Mouse (Mus musculus) kidney, embryonic 14.5 days (tissue): ENCODE measurements at regions not wholly inside any gene's neighbourhood (a gene's known extent, or its start where the extent isn't known, plus 50 kb on each side); places are given as distances from the start of the nearest gene placed in this dataset.

ENCODE experiments used
- ATAC-seq: fragments of 200-750 bp; cut with Nextera tagmentation; 2 replicates; pipeline ENCODE4 v1.8.0; 2017; ENCODE audit warnings: moderate number of reproducible peaks, mild to moderate bottlenecking, moderate TSS enrichment, moderate library complexity; ENCODE audit not compliant: low FRiP score, low TSS enrichment
- H3K27ac ChIP-seq: fragments of 300-500 bp; sonication (generic); 2 replicates; pipeline ENCODE4 v1.5.1; 2014; ENCODE audit warnings: low read depth, mild to moderate bottlenecking, low read length, moderate library complexity, mixed read lengths
- H3K27me3 ChIP-seq: fragments of 300-500 bp; sonication (generic); 2 replicates; pipeline ENCODE4 v1.6.1; 2014; ENCODE audit warnings: mild to moderate bottlenecking, low read length; ENCODE audit not compliant: control insufficient read depth, insufficient read depth
- H3K36me3 ChIP-seq: fragments of 300-500 bp; sonication (generic); 2 replicates; pipeline ENCODE4 v1.6.1; 2014; ENCODE audit warnings: low read length, mixed read lengths; ENCODE audit not compliant: control insufficient read depth, insufficient read depth
- H3K4me1 ChIP-seq: fragments of 300-500 bp; sonication (generic); 2 replicates; pipeline ENCODE4 v1.6.1; 2014; ENCODE audit warnings: low read length, mixed read lengths; ENCODE audit not compliant: control insufficient read depth, insufficient read depth
- H3K4me2 ChIP-seq: fragments of 300-500 bp; sonication (generic); replicated peaks from 2 replicates; pipeline ENCODE4 v1.6.1; 2014; ENCODE audit warnings: low read depth, mild to moderate bottlenecking, low read length
- H3K4me3 ChIP-seq: fragments of 300-500 bp; sonication (generic); 2 replicates; pipeline ENCODE4 v1.5.1; 2014; ENCODE audit warnings: mild to moderate bottlenecking, low read length
- H3K9ac ChIP-seq: fragments of 300-500 bp; sonication (generic); 2 replicates; pipeline ENCODE4 v1.6.1; 2014; ENCODE audit warnings: low read depth, mild to moderate bottlenecking, low read length, moderate library complexity
- H3K9me3 ChIP-seq: fragments of 300-500 bp; sonication (generic); 2 replicates; pipeline ENCODE4 v1.6.1; 2016; ENCODE audit warnings: low read length; ENCODE audit not compliant: control insufficient read depth
- WGBS: fragments of 180-500 bp; shearing (Covaris S2); extraction: QIAGEN DNeasy Blood & Tissue Kit; methylation state at CpG from one replicate; pipeline ENCODE4 v1.1.7; 2014; 5-methylcytosine and 5-hydroxymethylcytosine counted together

DNA sequence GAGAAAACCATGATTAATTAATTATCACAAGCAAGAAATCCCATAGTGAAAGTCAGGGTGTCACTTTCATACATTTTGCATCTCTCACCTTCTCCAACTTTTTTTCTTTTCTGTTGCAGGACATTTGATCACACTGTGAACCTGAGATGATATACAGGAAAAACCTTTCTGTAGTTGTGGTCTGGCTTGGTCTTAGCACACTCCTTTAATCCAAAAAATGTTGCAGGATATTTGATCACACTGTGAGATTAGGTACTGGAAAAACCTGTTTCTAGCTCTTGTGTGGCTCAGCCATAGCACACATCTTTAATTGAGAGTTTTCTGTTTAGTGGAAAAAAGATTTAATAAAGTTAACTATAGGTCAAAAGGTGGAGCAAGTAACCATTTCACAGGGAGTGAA is 645.6 kb upstream of the Zfp804a start:
- Histone ChIP-seq H3K9me3 (no peaks in the 10 kb centered on the region), H3K4me1 (no peaks in the 10 kb centered on the region), H3K27me3 (no peaks in the 10 kb centered on the region), H3K4me3 (no peak overlapping the region), H3K9ac (no peak overlapping the region), H3K27ac (no peak overlapping the region), H3K4me2 (no peak overlapping the region), H3K36me3 (no peaks in the 10 kb centered on the region)
- no peak for ATAC-seq

DNA sequence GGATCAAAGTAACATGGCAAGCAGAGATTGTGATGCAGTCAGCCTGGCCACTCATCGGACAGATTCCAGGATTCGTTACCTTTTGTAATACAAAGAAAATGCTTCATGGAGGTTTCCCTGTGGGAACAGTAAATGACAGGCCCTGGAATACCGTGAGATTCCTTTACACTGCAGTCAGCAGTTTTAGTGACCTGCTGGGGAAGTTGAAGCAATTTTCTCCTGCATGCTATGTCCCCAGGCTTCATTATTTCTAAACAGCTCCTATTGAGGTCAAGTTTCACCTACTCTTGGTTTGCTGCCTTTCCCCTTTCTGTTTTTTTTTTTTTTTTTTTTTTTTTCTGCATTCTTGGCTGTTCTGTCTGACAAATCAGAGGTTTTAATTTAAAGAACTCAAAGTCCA is 641.3 kb upstream of the Zfp804a start:
- H3K4me2 ChIP-seq = no peak overlapping the region
- H3K9ac ChIP-seq = no peak overlapping the region
- 40% methylated on average over 3 of the region's 3 CpGs for WGBS
- no peaks in the 10 kb centered on the region for H3K4me1 ChIP-seq
- H3K27ac ChIP-seq = no peak overlapping the region
- no peak overlapping the region for H3K4me3 ChIP-seq
- H3K27me3 ChIP-seq = no peaks in the 10 kb centered on the region
- no peaks in the 10 kb centered on the region for H3K9me3 ChIP-seq
- peak; percentile 43; the same call in 1 of the 2 replicates for ATAC-seq
- no peaks in the 10 kb centered on the region for H3K36me3 ChIP-seq

DNA sequence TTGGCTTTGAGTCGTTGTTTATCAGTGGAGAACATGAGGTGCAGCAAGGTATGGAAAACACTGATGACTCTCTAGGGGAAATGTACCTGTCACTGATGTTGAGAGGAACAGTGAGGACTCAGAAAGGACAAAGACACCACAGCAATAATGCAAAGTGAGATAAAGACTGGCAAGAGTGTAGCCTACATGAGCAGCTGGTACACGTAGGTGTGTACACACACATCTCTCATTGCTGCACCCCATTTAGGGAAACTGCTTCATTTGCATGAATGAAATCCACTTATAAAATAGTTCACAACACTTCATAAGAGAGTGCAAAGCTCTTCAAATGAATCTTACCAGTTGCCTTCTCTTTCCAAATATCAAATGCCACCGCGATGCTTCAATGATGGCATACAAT is 621.6 kb upstream of the Zfp804a start:
- Histone ChIP-seq H3K4me3 (no peak overlapping the region), H3K4me1 (no peaks in the 10 kb centered on the region), H3K36me3 (no peaks in the 10 kb centered on the region), H3K9ac (no peak overlapping the region), H3K4me2 (no peak overlapping the region), H3K9me3 (no peaks in the 10 kb centered on the region), H3K27me3 (no peaks in the 10 kb centered on the region), H3K27ac (no peak overlapping the region)
- WGBS = 90% methylated on average over 4 of the region's 4 CpGs
- no peak for ATAC-seq

DNA sequence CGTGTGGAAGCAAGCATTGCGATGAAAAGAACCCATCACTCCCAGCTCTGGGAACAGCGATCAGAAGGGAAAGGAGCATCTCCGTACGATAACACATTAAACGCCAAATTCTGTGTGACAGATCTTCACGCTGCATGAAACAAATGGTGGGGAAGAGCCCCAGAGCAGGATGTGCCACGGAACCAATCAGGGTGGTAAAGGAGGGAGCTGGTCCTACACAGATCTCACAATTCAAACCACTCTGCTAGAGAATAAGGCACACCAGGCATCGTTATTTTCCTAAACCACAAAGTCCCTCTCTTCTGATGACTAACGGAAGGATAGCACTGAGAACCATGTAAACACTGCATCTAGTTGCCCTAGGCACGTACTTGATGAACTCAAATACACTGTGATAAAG is 613.9 kb upstream of the Zfp804a start:
- H3K27me3 ChIP-seq = no peaks in the 10 kb centered on the region
- H3K36me3 ChIP-seq = no peaks in the 10 kb centered on the region
- no peaks in the 10 kb centered on the region for H3K4me1 ChIP-seq
- H3K9ac ChIP-seq = no peak overlapping the region
- 85% methylated on average over 11 of the region's 11 CpGs for WGBS
- H3K27ac ChIP-seq = no peak overlapping the region
- no peaks in the 10 kb centered on the region for H3K9me3 ChIP-seq
- no peak for ATAC-seq
- no peak overlapping the region for H3K4me2 ChIP-seq
- H3K4me3 ChIP-seq = no peak overlapping the region

DNA sequence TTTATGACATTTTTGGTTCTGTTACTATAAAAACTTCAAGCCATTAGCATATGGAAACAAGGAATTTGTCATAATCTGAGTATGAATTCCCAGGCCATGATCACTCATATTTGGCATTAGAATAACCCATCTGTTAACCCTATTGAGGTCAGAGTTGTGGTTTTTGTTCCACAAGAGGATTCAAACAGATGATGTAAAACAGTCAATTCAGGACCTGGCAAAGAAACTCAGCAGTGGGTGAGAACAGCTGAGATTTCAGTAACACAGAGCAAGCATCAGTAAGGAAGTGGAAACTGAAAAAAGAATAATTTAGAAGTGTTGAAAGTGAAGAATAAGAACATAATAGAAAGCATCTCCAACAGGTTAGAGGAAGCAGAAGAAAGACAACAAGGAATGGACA is 612.1 kb upstream of the Zfp804a start:
- no peaks in the 10 kb centered on the region for H3K36me3 ChIP-seq
- H3K4me3 ChIP-seq = no peak overlapping the region
- no peaks in the 10 kb centered on the region for H3K9me3 ChIP-seq
- H3K9ac ChIP-seq = no peak overlapping the region
- no peak overlapping the region for H3K27ac ChIP-seq
- H3K27me3 ChIP-seq = no peaks in the 10 kb centered on the region
- no peak overlapping the region for H3K4me2 ChIP-seq
- H3K4me1 ChIP-seq = no peaks in the 10 kb centered on the region
- no peak for ATAC-seq

DNA sequence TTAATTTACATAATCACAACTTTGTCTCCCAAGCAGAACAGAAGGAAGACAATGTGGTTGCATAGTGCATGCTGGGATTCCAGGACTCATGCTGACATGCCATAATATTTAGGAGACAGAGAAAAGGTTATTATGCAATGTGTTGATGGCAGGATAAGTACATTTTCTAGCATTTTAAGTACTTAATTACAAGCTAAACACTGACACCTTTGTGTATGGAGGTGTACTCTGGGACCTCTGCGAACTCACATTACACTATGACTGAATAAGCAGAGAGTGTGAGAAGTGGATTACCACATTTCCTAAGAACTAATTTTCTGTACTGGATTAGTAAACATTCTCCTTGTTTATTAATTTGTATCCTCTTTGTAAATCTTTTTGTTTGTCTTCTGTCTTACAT is 602.5 kb upstream of the Zfp804a start:
- 84% methylated on average over 1 of the region's 1 CpGs for WGBS
- Histone ChIP-seq H3K4me2 (no peak overlapping the region), H3K4me3 (no peak overlapping the region), H3K36me3 (no peaks in the 10 kb centered on the region), H3K27ac (no peak overlapping the region), H3K4me1 (no peaks in the 10 kb centered on the region), H3K27me3 (no peaks in the 10 kb centered on the region), H3K9ac (no peak overlapping the region), H3K9me3 (no peaks in the 10 kb centered on the region)
- no peak for ATAC-seq

DNA sequence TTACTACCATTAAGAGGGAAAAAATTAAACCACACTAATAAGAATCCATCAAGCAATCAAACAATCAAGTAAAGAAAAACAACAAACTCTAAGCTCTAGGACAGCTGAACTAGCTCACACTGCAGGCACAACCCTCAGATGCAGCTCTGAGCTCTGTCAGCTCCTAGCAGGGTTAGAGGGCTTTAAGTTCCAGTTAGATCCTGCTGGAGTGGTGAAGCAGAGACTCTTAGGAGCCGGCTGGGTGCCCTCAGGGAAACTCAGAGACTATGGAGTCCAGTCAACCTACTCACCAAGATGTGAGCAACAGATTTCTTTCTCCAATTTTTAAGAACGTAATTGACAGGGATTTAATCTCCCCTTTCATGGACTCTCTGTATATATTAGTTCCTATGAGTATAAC is 564.2 kb upstream of the Zfp804a start:
- 52% methylated on average over 2 of the region's 2 CpGs for WGBS

DNA sequence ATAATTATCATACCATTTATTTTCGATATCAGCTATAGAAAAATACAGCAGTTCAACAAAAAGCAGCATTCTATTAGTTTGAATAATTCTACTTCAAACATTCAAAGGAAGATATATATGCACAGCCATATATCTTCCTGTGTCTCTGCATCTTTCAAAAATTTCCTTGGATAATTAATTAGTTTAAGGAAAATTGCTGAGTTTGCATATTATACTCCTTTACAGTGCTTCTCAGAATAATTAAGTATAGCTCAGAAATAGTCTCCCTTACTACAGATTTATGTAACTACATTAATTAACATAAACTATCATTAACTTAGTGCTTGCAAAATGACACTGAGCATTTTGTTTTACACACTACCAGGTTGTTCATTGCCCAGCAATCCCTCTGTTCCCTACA is 546.0 kb upstream of the Zfp804a start:
- WGBS = 90% methylated on average over 1 of the region's 1 CpGs
- no peaks in the 10 kb centered on the region for H3K4me1 ChIP-seq
- no peak overlapping the region for H3K9ac ChIP-seq
- H3K27ac ChIP-seq = no peak overlapping the region
- no peak overlapping the region for H3K4me3 ChIP-seq
- H3K27me3 ChIP-seq = no peaks in the 10 kb centered on the region
- no peaks in the 10 kb centered on the region for H3K36me3 ChIP-seq
- no peak overlapping the region for H3K4me2 ChIP-seq
- no peaks in the 10 kb centered on the region for H3K9me3 ChIP-seq
- no peak for ATAC-seq

More for the DNA sequence above, 564.2 kb upstream of the Zfp804a start:
- H3K4me1 ChIP-seq = no peaks in the 10 kb centered on the region
- no peak overlapping the region for H3K4me2 ChIP-seq
- H3K27ac ChIP-seq = no peak overlapping the region
- no peaks in the 10 kb centered on the region for H3K27me3 ChIP-seq
- H3K4me3 ChIP-seq = no peak overlapping the region
- H3K9me3 ChIP-seq = no peaks in the 10 kb centered on the region
- ATAC-seq = peak; percentile 75; the same call in 1 of the 2 replicates
- no peaks in the 10 kb centered on the region for H3K36me3 ChIP-seq
- no peak overlapping the region for H3K9ac ChIP-seq

DNA sequence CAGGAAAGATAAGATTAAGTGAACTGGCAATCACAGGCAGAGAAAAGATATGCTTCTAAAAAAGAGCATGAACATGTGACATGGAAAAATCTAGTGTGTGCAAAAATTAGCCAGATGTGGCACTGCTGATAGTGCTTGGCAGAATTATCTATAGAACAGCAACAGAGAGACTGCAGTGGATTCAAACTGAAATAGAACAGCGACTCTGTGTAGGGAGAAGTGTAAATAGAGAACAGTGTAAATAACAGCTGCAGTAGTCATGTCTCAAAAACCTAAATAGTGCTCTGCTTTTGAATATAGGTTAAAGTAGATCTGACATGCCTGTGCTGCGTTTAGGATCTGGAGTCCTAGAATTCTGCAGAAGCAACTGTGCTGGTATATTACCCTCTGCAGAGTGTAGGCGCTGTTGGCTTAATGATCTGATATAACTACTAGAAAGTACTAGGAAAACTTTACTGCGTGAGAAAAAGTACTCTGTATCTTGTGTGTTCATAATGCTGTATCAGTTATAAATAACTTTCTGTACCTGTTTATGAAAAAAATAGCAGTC is 539.9 kb upstream of the Zfp804a start:
- Histone ChIP-seq H3K27me3 (no peaks in the 10 kb centered on the region), H3K4me1 (no peaks in the 10 kb centered on the region), H3K27ac (no peak overlapping the region), H3K4me2 (no peak overlapping the region), H3K36me3 (no peaks in the 10 kb centered on the region), H3K4me3 (no peak overlapping the region), H3K9ac (no peak overlapping the region), H3K9me3 (no peaks in the 10 kb centered on the region)
- WGBS = 87% methylated on average over 4 of the region's 4 CpGs
- ATAC-seq = no peak

DNA sequence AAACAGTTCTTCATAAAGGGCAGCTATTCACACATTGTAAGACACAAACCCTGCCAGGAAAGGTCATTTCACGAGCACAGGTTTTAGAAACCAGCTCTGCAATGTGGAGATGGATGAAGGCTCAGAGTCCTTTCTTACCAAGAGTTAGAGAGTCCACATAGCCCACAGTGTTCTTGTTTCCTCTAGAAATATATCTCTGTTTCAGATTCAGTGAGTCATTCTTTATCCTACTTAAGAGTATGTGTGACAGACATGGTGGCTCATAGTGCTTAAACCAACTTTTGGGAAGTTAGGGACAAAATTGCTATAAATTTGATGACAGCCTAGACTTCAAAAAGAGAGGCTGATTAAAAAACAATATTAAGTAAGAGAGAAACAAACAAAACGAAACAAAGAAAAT is 514.9 kb upstream of the Zfp804a start:
- H3K36me3 ChIP-seq = no peaks in the 10 kb centered on the region
- no peak overlapping the region for H3K9ac ChIP-seq
- H3K4me3 ChIP-seq = no peak overlapping the region
- WGBS = 74% methylated on average over 2 of the region's 2 CpGs
- H3K9me3 ChIP-seq = no peaks in the 10 kb centered on the region
- no peak overlapping the region for H3K4me2 ChIP-seq
- no peaks in the 10 kb centered on the region for H3K4me1 ChIP-seq
- no peaks in the 10 kb centered on the region for H3K27me3 ChIP-seq
- no peak for ATAC-seq
- H3K27ac ChIP-seq = no peak overlapping the region
